Mouse (Mus musculus) erythroblast, embryonic 14.5 days (primary cell): ENCODE data around the gene Efcab5.

ENCODE experiments used
- GATA1 ChIP-seq: IDR thresholded peaks from 2 replicates; pipeline ENCODE4 v1.6.1; 2012; ENCODE audit warnings: low read length, inconsistent platforms, mixed read lengths
- TAL1 ChIP-seq: IDR thresholded peaks from 3 replicates; pipeline ENCODE4 v1.6.1; 2012; ENCODE audit warnings: low read length, inconsistent platforms, mixed read lengths

- TF ChIP-seq GATA1 (no peak), TAL1 (no peak)
These were observed 11.9 kb upstream of the Efcab5 start for GRCm38 (mm10) chr11:77200703-77201102.
